Mouse (Mus musculus) liver (tissue): ENCODE measurements at regions not wholly inside any gene's neighbourhood (a gene's known extent, or its start where the extent isn't known, plus 50 kb on each side); places are given as distances from the start of the nearest gene placed in this dataset.

Experiments
- DNase-seq: peaks from one replicate; pipeline ENCODE4 v3.0.0-alpha.2; 2020; ENCODE audit warnings: mixed read lengths

GRCm38 (mm10) chr4:33702028-33702666 is 222.2 kb upstream of the Cnr1 start:
- no peak for DNase-seq

DNA sequence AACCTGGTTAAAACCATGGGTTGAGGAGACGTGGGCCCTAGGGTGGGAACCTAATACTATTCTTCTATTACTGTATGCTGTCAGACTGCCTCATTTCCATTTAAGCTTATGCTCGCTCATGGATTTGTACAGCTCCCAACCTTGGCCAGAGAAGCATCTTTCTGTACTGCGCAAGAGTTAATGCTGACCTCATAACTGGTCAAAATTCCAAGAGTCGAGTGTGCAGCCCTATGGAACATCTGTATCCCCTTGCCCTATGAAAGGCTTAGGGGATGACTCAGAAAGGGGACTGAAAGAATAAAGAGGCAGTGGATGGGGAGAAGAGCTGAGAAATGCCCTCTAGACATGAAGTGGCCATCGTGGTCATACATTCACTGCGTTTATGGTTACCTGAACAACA is 218.7 kb upstream of the Cnr1 start:
- no peak for DNase-seq

GRCm38 (mm10) chr4:33706785-33707184 is 217.6 kb upstream of the Cnr1 start:
- peak; percentile 16 for DNase-seq

- DNase-seq: peak; percentile 13
Measured at GRCm38 (mm10) chr4:33716475-33717117, 207.8 kb upstream of the Cnr1 start.

- no peak for DNase-seq
Measured at GRCm38 (mm10) chr4:33720972-33721371, 203.4 kb upstream of the Cnr1 start.

DNA sequence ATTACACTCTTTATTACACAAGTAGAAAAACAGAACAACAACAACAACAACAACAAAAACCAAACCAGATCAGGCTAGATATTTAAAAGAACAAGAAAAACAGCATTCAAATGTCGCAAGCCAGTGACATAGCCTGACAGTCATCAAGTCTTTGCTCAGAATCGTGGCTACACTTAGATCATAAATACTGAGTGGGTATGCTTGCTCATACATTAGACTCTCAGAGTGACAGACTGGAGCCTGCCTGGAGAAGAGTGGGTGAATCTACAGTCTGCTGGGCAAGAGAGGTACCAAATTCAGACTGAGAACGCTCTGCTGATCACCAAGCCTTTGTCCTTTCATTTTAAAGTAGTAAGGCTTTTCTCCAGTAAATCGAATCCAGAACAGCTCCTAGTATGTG is 202.4 kb upstream of the Cnr1 start:
- no peak for DNase-seq

- no peak for DNase-seq
Measured at GRCm38 (mm10) chr4:33731837-33732236, 192.6 kb upstream of the Cnr1 start.

DNA sequence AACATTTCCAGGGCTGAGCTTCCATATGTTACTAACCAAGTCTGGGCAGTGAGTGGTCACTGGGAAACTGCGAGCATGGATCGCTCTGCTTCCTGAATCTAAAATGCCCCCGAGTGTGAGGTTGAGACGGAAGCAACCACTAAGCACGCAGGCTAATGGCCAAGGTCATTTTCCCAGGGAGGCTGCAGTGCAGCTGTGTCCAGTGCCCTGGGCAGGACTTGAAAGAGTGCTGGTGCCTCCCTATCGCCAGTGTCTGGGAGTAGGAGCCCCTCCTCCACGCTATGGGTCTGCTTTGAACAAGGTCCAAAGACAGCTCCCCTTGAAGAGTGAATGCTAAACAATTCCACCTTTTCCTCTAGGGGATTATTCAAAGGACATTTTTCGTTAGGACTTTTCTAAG is 189.5 kb upstream of the Cnr1 start:
- no peak for DNase-seq

DNA sequence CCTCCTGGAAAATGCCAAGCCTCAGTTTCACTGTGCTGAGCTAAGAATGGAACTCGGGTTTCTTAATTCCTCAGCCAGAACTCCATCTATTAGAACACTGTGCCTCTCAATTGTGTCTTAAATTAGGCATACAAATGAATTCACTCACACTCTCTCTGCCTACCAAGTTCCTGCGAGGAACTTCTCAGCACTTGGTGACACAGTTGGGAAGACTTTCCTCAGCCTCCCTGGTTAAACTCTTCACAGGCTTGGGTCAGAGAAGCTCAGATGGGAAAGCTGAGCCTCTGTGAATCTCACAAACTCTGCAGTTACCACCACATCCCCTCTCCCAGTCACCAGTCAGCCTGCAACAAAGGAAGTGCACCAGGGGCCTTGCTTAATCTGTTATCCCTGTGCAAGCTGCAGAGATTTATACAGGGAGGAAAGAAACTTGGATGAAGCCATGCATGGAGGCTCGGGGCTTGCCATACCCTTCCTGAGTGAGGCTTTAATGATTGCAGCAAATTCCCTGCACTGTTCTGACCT is 188.9 kb upstream of the Cnr1 start:
- no peak for DNase-seq

- DNase-seq: no peak
Measured at GRCm38 (mm10) chr4:33736061-33736701, 188.2 kb upstream of the Cnr1 start.

GRCm38 (mm10) chr4:33737337-33737736 is 187.1 kb upstream of the Cnr1 start:
- DNase-seq: no peak

GRCm38 (mm10) chr4:33737859-33738417 is 186.5 kb upstream of the Cnr1 start:
- DNase-seq: peak; percentile 47

- no peak for DNase-seq
Measured at GRCm38 (mm10) chr4:33739211-33739904, 185.0 kb upstream of the Cnr1 start.

DNA sequence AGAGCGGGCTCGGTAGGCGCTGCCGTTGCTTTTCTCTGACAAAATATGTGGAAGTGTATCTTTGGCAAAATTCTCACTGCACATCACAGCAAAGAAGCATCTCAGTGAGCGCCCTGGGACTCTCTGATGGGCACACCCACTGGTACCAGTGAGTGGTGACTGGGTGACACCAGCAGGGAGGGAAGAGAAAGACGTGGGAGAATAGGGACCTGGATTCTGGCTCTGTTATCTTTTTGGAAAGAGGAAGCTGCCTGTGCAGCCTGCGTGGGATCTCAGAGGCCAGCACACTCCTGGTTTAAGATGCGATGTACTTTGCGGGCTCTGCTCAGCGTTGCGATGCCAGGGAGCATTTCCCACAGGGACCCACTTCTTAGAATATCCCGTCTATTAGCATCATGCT is 183.4 kb upstream of the Cnr1 start:
- DNase-seq: no peak

GRCm38 (mm10) chr4:33745180-33745579 is 179.2 kb upstream of the Cnr1 start:
- DNase-seq: no peak

GRCm38 (mm10) chr4:33747316-33747895 is 177.0 kb upstream of the Cnr1 start:
- DNase-seq: no peak

GRCm38 (mm10) chr4:33767721-33768120 is 156.7 kb upstream of the Cnr1 start:
- DNase-seq: no peak

- DNase-seq: no peak
Measured at GRCm38 (mm10) chr4:33786027-33786426, 138.4 kb upstream of the Cnr1 start.

DNA sequence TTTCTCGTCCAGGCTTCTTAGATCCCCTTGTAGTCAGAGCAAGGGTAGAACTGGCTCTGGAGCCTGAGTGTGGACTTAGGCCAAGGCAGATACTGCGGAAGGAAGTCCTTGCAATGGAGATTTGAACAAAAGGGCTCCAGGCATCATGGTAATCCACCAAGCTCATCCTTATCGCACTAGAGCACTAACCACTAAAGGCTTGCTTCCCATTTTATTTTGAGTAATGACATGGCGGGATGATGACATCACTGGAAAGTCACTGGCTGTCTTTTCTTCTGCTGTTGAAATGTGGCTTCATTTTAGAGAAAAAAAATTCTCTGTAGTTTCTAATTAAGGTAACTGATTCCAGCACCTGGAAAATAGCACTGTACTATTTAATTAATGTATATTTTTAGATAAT is 137.4 kb upstream of the Cnr1 start:
- DNase-seq: no peak

GRCm38 (mm10) chr4:33793398-33793797 is 131.0 kb upstream of the Cnr1 start:
- no peak for DNase-seq

DNA sequence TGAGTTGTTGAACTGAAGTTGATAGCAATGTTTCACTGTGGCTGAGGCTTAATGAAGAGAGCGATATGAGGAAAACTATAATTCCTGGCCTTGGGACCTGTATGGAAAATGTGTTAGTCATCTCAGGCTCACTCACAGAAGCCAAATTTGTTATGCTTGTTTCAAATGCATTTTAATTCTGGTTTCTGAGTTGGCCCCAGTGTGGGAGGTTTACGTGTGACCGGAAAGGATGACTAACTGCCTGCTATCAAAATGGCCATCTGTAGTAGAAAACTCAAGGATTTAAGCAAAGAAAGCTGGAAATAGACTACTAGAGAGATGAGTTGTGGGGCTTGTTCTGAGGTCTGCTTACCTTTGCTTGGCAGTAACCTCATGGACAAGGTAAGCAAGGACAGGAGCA is 128.9 kb upstream of the Cnr1 start:
- DNase-seq: no peak

- DNase-seq: no peak
Measured at GRCm38 (mm10) chr4:33797964-33798363, 126.4 kb upstream of the Cnr1 start.

GRCm38 (mm10) chr4:33798654-33799053 is 125.7 kb upstream of the Cnr1 start:
- DNase-seq: no peak
